Mouse (Mus musculus) heart, embryonic 11.5 days (tissue): ENCODE data around the gene Daam1. TPM values are rescaled to one million over a fixed set of nuclear protein-coding genes. Genes with fewer than 3 reads are reported as not detected.

Experiments
- ATAC-seq: fragments of 200-750 bp; cut with Nextera tagmentation; replicated peaks from 2 replicates; pipeline ENCODE4 v1.8.0; 2017; ENCODE audit warnings: moderate library complexity; ENCODE audit not compliant: insufficient number of reproducible peaks, low FRiP score, low TSS enrichment
- H3K27ac ChIP-seq: fragments of 300-500 bp; sonication (generic); 2 replicates; pipeline ENCODE4 v1.5.1; 2014; ENCODE audit warnings: mild to moderate bottlenecking, low read depth, low read length
- H3K27me3 ChIP-seq: fragments of 300-500 bp; sonication (generic); 2 replicates; pipeline ENCODE4 v1.6.1; 2014; ENCODE audit warnings: mild to moderate bottlenecking, low read length, mixed read lengths; ENCODE audit not compliant: control insufficient read depth, insufficient read depth
- H3K36me3 ChIP-seq: fragments of 300-500 bp; sonication (generic); 2 replicates; pipeline ENCODE4 v1.6.1; 2014; ENCODE audit warnings: mild to moderate bottlenecking, low read length, moderate library complexity, mixed read lengths; ENCODE audit not compliant: control insufficient read depth, insufficient read depth
- H3K4me1 ChIP-seq: fragments of 300-500 bp; sonication (generic); 2 replicates; pipeline ENCODE4 v1.6.1; 2014; ENCODE audit warnings: low read length; ENCODE audit not compliant: control insufficient read depth, insufficient read depth
- H3K4me2 ChIP-seq: fragments of 300-500 bp; sonication (generic); 2 replicates; pipeline ENCODE4 v1.6.1; 2014; ENCODE audit warnings: mild to moderate bottlenecking, moderate library complexity
- H3K4me3 ChIP-seq: fragments of 300-500 bp; sonication (generic); 2 replicates; pipeline ENCODE4 v1.5.1; 2014; ENCODE audit warnings: low read depth, low read length
- H3K9ac ChIP-seq: fragments of 300-500 bp; sonication (generic); 2 replicates; pipeline ENCODE4 v1.6.1; 2014; ENCODE audit warnings: mild to moderate bottlenecking, low read depth, low read length, moderate library complexity
- H3K9me3 ChIP-seq: fragments of 300-500 bp; sonication (generic); replicated peaks from 2 replicates; pipeline ENCODE4 v1.6.1; 2016; ENCODE audit warnings: low read length; ENCODE audit not compliant: control insufficient read depth
- WGBS: fragments of 180-500 bp; shearing (Covaris S2); extraction: QIAGEN DNeasy Blood & Tissue Kit; methylation state at CpG from one replicate; pipeline ENCODE4 v1.1.7; 2014; ENCODE audit not compliant: insufficient replicate concordance; 5-methylcytosine and 5-hydroxymethylcytosine counted together
- polyA plus RNA-seq: library from polyadenylated mRNA; unstranded; fragments of >200 nt; fragmentation: Nextera tagmentation; extraction: Ambion mirVana; gene quantifications from 2 replicates; pipeline ENCODE4 v1.2.1, GENCODE M21; 2014

Daam1 gene
- polyA plus RNA-seq, 1 experiment from 2014 or later: 33.0 TPM

DNA sequence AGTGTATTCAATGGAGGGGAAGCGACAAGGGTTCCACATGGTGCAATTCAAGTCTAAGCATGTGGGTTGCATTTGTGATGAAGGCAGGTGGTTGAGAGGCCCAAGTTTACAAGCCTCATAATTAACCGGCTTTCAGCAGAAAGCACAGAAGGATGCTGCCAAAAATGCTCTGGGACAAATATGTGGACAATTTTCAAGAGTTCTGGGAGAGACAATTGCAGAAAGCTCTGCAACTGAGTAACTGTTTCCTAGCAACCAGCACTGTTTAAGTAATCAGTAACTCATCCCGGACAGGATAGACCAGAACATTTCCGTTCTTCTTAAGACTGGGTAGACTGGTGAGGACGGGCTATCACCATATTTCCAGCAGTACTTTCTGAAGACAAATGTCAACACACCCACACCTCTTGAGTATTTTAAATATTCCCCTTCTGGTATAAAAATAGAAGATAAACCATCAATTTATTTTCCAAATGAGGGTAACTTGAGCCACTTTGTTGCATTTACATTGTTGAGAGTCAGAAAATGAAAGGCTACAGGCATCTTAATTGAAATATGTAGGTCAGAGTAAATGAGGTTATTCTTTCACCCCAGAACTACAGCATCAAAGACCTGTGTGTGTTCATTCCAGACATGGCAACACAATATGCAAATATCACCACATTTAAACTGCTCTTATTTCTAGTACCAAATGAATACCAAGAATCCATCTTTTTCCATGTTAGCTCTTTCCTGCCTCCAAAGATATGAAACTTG, 123.5 kb downstream of the Daam1 start:
- no peaks in the 10 kb centered on the region for H3K4me1 ChIP-seq
- no peak overlapping the region for H3K4me2 ChIP-seq
- 63% methylated on average over 5 of the region's 5 CpGs for WGBS
- H3K9me3 ChIP-seq: no peaks in the 10 kb centered on the region
- no peak overlapping the region for H3K4me3 ChIP-seq
- no peaks in the 10 kb centered on the region for H3K27me3 ChIP-seq
- H3K9ac ChIP-seq: no peak overlapping the region
- H3K27ac ChIP-seq: no peak overlapping the region
- no peak for ATAC-seq
- H3K36me3 ChIP-seq: peaks cover 34% of the 10 kb centered on the region

DNA sequence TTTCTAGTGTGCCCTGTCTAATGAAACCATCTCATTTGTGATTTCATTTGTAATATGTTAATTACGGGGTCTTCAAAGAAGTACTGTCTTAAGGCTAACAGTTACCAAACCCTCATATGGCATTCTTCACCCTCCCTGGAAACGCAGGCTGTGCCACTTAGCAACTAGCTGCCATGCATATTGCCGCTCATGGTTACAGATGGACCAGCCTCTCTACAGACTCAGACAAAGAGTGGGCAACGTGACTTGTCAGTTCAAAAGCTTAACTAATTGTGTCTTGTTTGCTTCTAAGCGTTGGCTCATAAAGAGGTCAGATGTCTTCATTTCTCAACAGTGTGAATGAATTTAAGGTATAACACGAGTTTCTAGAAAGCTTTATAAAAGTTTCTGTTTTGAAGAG, 126.1 kb downstream of the Daam1 start:
- Histone ChIP-seq H3K36me3 (peaks cover 27% of the 10 kb centered on the region), H3K4me3 (no peak overlapping the region), H3K27ac (no peak overlapping the region), H3K4me2 (no peak overlapping the region), H3K27me3 (no peaks in the 10 kb centered on the region), H3K4me1 (no peaks in the 10 kb centered on the region), H3K9me3 (no peaks in the 10 kb centered on the region), H3K9ac (no peak overlapping the region)
- ATAC-seq: no peak
- WGBS: 87% methylated on average over 6 of the region's 6 CpGs

DNA sequence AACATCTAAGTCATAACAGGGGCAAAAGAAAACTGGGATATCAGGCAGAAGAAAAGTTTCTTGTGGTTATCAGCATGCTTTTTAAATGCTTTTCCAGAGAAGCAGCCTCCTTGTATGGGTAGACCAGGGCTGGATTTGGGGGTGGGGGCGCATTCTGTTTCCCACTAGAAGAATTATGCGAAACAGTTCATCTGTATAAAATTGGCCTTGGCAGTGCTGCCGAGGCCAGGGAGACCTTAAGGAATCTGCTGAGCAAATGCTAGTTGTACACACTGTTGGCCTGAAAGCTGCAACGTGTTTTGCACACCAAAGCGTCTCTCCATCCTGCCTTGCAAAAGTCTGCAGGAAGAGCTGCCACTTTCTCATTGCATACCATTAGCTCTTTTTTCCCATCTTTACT, 126.6 kb downstream of the Daam1 start:
- Histone ChIP-seq H3K36me3 (peaks cover 23% of the 10 kb centered on the region), H3K27me3 (no peaks in the 10 kb centered on the region), H3K4me1 (no peaks in the 10 kb centered on the region), H3K27ac (no peak overlapping the region), H3K4me3 (no peak overlapping the region), H3K4me2 (no peak overlapping the region), H3K9ac (no peak overlapping the region), H3K9me3 (no peaks in the 10 kb centered on the region)
- WGBS: 70% methylated on average over 5 of the region's 5 CpGs
- ATAC-seq: no peak

DNA sequence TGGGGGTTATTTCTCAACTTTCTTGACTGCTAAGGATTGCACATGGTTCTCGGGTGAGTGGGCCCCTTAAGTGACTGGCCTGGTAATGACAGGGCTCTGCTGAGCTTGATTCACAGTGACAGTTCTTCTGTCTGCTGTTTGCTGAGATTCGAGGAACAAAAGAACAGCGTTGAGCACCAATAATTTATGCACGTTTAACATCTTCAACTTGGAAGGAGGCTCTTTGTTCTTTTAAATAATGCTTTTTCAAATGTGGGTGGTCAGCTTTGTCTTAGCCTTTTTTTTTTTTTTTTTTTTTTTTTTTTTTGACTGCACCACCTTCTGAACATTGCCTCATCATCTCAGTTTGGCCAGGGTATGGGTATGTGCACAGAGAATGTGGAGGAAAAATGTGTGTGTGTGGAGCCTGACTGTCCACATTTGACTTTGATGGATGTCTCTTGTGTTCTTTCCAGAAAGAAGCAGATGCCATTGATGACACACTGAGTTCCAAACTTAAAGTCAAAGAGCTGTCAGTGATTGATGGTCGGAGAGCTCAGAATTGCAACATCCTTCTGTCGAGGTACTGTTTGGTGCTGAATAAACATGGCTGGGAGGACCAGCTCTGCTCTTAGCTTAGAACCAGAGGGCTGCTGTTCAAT, 128.6 kb downstream of the Daam1 start:
- ATAC-seq: no peak
- H3K4me1 ChIP-seq: no peaks in the 10 kb centered on the region
- no peaks in the 10 kb centered on the region for H3K9me3 ChIP-seq
- no peak overlapping the region for H3K4me3 ChIP-seq
- peaks cover 16% of the 10 kb centered on the region for H3K36me3 ChIP-seq
- H3K4me2 ChIP-seq: no peak overlapping the region
- no peak overlapping the region for H3K27ac ChIP-seq
- 63% methylated on average over 6 of the region's 6 CpGs for WGBS
- H3K9ac ChIP-seq: no peak overlapping the region
- H3K27me3 ChIP-seq: no peaks in the 10 kb centered on the region

DNA sequence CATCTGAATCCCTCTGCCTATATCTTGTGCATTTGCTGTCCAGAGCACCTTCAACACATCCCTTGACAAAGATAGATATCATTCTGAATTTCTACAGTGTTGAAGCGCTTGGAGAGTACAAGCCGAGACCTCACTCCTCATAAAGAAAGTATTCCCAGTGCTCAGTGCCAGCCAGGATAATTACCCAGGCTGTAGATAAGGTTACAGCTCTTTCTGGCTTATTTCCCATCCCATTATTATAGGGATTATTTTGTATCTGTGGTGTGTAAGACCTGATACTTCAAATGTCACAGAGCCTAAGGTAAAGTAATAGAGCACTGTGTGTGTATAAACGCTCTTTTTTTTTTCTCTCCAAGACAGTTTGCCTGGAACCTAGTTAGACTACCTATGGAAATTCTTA, 130.8 kb downstream of the Daam1 start:
- WGBS: 89% methylated on average over 3 of the region's 3 CpGs
- H3K4me1 ChIP-seq: no peaks in the 10 kb centered on the region
- H3K4me3 ChIP-seq: no peak overlapping the region
- H3K4me2 ChIP-seq: no peak overlapping the region
- no peaks in the 10 kb centered on the region for H3K9me3 ChIP-seq
- no peak for ATAC-seq
- no peak overlapping the region for H3K27ac ChIP-seq
- peaks cover 13% of the 10 kb centered on the region for H3K36me3 ChIP-seq
- H3K27me3 ChIP-seq: no peaks in the 10 kb centered on the region
- H3K9ac ChIP-seq: no peak overlapping the region

DNA sequence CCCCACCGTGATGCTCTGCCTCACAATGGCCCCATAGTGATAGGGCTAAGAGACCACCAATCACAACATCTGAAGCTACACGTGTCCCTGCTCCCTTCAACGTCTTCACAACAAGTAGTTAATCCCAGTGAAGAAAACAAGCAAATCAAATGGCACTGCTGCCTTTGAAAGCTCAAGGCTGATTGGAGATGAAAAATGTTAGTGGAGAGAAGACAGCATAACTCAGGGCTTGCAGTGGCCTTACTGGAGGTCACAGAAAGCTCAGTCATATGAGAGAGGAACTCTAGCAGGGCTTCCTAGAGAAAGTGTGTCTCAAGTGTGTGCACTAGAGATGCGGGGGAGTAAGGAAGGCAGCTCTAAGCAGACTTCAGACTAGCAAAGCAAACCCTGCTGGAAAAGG, 131.7 kb downstream of the Daam1 start:
- ATAC-seq: no peak
- Histone ChIP-seq H3K4me2 (no peak overlapping the region), H3K9me3 (no peaks in the 10 kb centered on the region), H3K4me1 (no peaks in the 10 kb centered on the region), H3K9ac (no peak overlapping the region), H3K36me3 (peaks cover 12% of the 10 kb centered on the region), H3K27ac (no peak overlapping the region), H3K27me3 (no peaks in the 10 kb centered on the region), H3K4me3 (no peak overlapping the region)
- WGBS: 70% methylated on average over 4 of the region's 4 CpGs

DNA sequence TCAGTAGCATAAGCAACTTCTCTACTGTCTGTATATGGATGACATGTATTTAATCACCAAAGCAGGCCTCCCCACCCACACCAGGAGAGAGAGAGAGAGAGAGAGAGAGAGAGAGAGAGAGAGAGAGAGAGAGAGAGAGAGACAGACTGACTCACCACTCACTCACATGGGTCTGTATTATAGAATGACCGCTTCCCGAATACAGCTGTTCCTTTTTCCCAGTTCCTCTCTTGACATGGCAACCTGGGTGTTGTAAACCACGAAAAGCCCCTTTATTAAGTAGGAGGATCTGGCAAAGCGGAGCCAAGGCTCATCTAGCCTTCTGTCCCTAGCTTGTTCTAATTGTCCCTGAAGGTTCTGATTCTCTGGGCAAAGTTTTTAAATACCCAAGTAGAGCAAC, 137.7 kb downstream of the Daam1 start:
- no peak overlapping the region for H3K9ac ChIP-seq
- WGBS: 68% methylated on average over 4 of the region's 4 CpGs
- H3K4me2 ChIP-seq: no peak overlapping the region
- no peak overlapping the region for H3K4me3 ChIP-seq
- 0 out of 2 replicates have a peak, but pooled peaks cover 2% of the 10 kb centered on the region for H3K36me3 ChIP-seq
- H3K27ac ChIP-seq: no peak overlapping the region
- H3K27me3 ChIP-seq: no peaks in the 10 kb centered on the region
- H3K4me1 ChIP-seq: peaks cover 43% of the 10 kb centered on the region
- no peaks in the 10 kb centered on the region for H3K9me3 ChIP-seq
- ATAC-seq: no peak

DNA sequence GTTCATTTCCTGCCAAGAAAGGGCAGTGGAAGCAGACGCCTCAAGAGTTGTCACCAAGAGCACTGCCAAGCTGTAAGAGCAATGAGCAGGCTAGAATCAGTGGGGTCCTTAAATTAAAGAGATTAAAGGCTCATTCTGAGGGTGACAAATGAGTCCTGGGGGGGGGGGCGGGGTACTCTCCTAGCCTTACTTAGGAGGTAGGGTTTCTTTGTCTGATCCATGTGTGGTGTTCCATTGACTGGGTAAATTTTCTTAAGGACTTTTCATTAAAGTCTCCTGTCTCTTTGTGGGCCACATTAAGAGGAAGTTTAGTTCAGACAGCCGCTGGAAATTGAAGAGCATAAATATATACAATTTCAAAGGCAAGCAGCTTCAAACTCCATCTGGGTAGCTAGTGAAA, 138.1 kb downstream of the Daam1 start:
- Histone ChIP-seq H3K27me3 (no peaks in the 10 kb centered on the region), H3K9ac (no peak overlapping the region), H3K4me2 (no peak overlapping the region), H3K4me1 (peaks cover 43% of the 10 kb centered on the region), H3K36me3 (0 out of 2 replicates have a peak, but pooled peaks cover 2% of the 10 kb centered on the region), H3K27ac (no peak overlapping the region), H3K4me3 (no peak overlapping the region), H3K9me3 (no peaks in the 10 kb centered on the region)
- no peak for ATAC-seq
- 54% methylated on average over 3 of the region's 3 CpGs for WGBS

DNA sequence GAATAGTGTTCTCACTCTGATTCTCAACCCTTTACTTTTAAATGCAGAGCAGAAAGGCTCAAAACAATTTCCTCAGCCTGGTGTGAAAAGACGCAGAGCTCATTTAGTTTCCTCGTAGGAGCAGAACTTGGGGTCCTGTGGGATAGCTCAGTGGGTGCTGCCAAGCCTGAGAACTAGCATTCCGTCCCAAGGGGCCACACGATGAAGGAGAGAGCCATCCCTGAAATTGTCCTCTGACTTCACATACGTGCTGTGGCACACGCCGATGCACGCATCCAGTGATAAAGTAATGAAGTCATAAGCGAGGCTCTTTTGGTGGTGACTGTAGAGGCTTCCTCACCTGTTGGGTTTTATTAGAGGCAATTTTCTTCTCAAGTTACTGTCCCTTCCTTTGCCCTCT, 138.6 kb downstream of the Daam1 start:
- Histone ChIP-seq H3K27me3 (no peaks in the 10 kb centered on the region), H3K36me3 (0 out of 2 replicates have a peak, but pooled peaks cover 2% of the 10 kb centered on the region), H3K9me3 (no peaks in the 10 kb centered on the region), H3K27ac (no peak overlapping the region), H3K9ac (no peak overlapping the region), H3K4me2 (no peak overlapping the region), H3K4me3 (no peak overlapping the region), H3K4me1 (peaks cover 43% of the 10 kb centered on the region)
- 82% methylated on average over 9 of the region's 9 CpGs for WGBS
- ATAC-seq: no peak
